Mouse (Mus musculus): ENCODE results near the gene Cdh4.

Cdh4 gene

DNA sequence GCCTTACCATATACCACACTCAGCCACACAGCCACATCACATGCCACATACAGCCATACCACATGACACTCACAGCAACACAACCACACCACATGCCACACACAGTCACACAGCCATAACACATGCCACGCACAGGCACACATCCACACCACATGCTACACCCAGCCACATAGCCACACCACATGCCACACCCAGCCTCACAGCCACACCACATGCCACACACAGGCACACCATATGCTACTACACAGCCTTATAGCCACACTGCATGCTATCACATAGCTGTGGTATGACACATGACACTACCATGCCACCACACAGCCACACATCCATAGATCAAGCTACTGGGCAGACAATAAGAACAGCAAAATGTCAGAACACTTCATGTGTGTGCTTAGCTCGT lies 158.1 kb downstream of the Cdh4 start:
- DNase-seq = no peak

DNA sequence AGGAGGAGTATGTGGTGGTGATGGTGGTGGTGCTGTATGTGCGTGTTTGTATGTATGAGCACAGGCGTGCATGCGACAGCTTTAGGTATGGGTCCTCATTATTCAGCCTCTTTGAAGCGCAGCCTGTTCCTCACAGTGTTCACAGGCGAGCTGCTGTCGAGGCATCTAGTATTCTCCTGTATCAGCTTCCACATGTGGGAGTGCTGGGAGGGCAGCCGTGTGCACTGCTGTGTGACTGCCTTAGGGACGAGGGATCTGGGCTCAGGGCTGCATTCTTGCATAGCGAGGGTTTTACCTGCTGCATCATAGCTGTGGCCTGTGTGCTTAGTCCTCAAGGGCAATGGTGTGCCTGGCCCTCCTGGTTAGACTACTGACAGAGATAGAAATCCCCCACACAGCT lies 158.9 kb downstream of the Cdh4 start:
- no peak for DNase-seq

DNA sequence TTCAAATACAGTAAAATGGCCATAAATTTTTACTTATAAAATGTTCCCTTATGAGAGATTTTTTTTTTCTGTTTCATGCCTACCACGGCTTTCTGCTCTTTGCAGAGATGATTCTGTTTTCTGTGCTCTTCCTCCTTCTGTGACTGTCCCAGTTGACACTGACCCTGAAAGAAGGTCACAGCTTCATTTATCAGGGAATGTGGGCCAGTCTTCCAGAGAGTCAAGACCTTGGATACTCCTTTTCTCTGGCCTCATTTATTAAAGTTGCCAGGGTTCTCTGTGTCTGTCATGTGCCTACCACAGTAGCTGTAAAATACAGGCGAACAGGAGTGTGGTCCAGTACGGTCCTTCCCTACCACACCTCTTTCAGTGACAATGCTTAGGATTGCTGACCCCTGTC lies 162.5 kb downstream of the Cdh4 start:
- no peak for DNase-seq

DNA sequence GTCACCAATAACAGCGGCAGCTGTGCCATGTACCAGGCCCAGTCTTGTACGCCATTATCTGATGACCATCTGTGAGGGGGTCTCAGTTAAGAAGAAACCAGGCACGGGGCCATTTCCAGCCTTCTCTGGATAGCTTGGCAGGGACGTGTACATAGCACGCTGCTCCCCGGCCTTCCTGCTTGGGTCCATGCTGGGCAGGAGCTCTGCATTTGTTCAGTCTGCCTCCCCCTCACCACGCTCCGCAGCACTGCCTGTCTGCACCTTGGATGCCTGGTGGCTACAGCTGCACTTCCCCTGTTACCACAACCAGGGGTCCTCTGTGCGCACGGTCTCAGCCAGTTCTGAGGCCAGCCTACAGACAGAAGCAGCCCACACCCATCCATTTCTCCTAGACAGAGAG lies 163.0 kb downstream of the Cdh4 start:
- DNase-seq = no peak

DNA sequence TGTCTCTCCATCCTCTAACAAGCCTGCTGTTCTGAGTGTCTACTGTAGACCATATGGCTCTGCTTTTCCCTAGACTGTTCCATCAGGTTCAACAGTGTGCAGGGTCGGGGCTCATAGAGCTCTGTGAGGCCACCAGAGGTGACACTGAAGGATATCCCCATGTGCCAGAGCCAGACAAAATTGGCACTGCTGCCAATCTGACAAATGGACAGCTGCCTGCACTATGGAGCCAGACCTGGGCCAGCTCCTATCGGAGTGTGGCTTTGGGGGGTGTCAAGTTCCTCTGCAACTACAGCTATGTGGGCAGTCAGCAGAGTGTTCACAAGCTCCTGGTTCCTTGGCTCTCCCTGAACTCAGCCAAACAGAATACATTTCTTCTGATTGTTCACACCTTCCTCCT lies 164.1 kb downstream of the Cdh4 start:
- DNase-seq = no peak

DNA sequence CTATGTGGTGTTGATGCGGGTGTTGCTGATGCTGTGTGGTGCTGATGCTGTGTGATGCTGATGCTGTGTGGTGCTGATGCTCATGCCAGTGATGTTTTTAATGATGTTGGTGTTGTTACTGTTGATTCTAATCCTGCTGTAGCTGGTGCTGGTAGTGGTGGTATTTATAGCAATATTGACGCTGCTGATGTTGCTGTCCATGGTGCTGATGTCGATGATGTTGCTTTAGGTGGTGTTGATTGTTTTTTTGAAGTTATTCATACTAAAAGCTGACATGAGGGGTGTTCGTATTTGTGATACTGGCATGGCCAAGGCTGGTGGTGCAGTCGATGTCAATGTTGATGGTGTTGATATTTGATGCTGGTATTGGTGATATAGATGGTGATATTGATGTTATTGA lies 173.7 kb downstream of the Cdh4 start:
- DNase-seq = no peak

DNA sequence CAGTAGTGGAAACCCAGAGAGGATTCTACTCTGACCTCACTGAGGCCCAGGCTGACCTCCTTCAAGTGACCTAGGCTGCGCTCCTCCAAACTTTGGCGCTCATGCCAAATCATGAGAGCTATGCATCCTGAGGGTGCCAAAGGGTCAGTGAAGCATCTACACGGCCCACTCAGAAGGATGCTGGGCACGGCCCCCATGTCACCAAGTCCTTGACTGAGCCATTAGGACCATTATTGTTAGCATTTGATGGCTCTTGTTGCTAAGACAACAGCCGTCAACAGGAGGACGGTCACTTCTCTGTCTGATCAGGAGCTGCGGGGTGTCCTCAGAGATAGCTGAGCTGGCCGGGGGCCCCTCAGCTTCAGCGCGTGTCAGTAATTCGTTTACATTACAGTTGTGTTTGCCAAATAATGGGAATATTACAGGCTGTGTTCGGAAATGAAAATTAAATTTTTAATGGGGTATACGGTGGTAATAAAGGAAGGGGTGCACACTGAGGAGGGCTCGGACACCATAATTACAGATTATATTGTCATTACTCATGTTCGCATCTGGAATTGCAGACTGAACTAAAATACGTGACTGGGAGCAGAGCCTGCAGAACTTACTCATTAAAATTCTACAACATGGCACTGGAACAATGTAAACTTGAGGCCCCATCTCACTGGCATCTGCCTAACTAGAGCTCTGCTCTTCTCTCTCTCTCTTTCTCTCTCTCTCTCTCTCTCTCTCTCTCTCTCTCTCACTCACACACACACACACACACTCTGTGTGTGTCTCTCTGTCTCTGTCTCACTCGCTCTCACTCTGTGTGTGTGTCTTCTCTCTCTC lies 181.6 kb downstream of the Cdh4 start:
- no peak for DNase-seq

DNA sequence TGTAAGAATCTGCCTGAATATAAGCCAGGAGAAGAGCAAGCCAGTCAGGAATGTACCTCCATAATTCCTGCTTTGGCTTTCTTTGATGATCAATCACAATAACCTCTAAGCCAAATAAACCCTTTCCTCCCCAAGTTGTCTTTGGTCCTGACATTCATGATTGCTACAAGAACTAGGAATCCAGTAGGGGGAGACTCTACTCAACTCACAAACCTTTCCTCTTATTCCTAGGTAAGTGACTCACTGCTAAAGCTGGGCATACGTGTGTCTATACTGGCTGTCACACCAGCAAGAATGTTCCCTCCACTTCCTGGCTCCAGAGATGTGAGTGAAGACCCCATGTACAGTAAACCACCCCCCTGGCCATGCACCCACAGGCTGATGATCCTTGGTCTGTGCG lies 185.3 kb downstream of the Cdh4 start:
- no peak for DNase-seq

DNA sequence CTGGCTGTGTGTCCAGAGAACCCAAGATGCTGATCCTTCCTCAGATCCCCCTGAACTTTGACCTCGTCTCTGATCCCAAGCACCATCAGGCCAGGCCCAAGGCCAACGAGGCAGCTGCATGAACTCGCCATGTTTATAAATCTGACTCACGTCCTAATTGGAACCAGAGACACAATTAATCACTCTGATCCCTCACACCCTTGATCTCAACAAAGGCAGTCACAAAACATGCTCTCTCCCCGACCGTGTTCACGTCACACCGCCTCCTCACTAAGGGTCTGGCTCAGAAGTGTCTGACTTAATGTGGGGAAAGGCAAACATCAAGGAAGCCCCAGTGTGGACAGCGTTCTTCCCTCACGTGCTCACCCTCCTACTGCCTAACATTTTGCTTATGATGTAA lies 188.5 kb downstream of the Cdh4 start:
- DNase-seq = no peak

DNA sequence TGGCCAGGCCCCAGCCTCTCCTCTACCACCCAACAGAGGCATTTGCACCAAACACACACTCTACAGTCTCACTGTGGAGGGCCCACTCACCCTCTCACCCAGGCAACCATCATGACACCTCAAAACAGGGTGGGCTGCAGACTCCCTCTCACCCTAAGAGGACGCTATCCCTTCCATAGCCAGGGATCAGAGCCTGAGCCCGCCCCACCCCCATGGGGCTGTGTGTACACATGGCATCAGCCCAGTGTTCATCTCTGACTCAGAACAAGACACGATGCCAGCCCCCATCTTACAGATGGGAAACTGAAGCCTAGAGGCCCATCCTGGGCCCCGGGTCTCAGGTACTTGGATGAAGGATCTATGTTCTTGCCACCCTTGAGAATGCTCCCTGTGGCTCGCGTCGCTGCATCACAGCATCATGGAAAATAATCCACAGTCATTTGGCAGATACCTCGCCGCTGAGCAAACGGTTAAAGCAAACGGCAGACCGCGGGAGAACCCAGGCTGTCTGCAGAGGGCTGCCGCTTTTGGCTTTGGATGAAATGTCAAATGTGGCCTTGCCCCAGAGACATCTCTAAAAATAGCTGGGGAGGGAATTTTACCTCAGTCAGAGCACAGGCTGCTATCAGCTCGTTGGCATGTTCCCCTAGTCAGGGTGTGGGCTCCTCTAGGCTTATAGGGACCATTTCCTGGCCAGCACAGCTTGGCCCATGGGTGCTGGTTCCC lies 198.5 kb downstream of the Cdh4 start:
- peak; percentile 94 for DNase-seq

DNA sequence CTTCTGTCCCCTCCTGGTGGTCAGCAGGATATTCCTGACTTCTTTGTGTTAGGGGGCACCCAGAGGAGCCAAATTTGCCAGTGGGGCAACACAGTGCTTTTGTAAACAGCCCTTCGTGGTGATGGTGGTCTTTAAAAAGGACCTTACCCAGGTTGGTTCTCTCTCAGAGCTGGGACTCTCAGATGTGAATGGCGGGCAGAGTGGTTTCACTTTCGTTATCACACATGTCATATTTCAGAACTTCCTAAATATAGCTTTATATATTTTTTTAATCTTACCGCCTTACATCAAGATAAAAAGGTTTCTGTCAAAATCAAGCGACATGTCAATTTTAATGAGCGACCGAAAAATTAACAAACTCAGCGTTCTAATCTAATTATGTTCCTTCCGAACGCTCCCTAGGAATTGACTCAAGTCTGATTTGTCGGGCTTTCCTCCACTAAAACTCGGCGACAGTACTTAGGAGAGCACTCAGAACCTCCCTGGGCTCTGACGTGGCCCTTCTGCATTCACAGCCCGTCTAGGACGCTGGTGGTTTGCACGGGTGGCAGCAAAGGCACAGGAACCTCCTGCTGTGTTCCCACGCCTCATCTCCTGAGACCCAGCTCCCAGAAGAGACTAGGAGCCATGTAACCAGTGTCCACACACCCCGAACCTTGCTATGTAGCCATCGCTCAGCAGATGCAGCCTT lies 206.5 kb downstream of the Cdh4 start:
- DNase-seq = no peak

DNA sequence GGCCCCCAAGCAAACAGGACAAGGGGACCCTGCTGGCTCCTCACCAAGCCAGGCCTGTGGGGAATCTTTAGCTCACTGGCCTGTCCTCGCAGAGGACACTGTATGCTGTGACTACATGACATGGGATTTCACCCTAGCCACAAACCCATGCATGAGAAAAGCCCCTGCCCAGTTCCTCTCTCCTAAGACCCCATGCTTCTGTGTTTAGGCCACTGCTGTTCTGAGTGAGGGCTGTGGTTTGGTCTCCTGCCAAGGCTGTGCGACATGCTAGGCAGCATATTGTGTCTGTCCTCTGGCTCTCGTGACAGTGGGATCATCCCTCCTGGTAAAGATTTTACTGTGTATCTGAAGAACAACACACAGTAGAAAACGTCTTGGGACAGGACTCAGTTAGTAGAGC lies 207.1 kb downstream of the Cdh4 start:
- DNase-seq = no peak

DNA sequence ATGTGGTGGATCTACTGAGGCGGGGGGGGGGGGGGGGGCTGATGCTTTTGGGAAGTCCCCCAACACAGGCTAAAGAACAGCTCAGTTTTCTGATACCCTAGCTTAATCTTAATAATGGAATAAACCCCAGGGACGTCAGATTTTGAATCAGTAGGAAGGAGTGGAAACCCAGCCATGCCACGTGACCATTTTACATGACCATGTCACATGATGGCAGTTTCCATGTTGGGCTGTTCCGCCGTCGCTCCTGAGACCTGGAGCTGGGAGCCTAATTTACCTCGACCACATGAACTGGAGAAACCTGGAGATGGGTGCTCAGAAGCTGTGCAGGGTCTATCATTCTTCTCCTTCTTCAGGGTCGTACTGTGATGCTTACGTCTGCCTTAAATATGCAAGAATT lies 207.9 kb downstream of the Cdh4 start:
- DNase-seq = no peak

DNA sequence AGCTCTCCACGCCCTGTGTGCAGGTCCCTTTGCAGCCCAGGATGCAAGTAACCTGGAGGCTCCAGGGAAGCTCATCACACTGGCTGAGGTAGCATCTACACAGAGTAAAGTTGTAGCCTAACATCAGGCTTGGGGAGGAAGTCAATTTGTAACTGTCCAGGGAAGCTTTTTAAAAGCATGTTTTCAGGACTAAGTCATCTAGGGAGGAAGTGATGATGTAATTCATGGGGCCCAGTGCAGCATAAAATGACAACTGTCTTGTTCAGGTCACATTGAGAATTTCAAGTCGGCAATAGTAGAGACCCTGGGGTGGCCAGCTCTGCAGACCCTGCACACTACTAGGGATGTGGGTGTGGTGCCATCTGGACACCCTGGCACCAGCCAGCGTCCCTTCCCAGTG lies 213.3 kb downstream of the Cdh4 start:
- no peak for DNase-seq

DNA sequence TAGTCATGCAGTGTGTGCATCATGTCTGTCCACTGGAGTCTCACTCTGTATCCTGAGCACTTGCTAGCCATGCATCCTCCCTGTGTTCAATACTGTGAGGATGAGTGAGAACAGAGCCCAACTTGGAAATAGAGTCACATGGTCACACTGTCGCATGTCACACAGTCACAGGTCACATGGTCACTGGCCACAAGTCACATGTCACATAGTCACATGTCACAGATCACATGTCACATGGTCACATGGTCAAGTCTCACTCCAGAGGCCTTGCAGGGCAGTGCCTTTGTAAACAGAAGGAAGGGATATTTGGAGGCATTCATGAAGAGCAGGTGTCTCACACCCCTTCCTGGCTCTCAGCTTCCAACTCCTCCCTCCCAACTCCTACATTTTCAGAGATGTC lies 217.0 kb downstream of the Cdh4 start:
- DNase-seq = no peak

DNA sequence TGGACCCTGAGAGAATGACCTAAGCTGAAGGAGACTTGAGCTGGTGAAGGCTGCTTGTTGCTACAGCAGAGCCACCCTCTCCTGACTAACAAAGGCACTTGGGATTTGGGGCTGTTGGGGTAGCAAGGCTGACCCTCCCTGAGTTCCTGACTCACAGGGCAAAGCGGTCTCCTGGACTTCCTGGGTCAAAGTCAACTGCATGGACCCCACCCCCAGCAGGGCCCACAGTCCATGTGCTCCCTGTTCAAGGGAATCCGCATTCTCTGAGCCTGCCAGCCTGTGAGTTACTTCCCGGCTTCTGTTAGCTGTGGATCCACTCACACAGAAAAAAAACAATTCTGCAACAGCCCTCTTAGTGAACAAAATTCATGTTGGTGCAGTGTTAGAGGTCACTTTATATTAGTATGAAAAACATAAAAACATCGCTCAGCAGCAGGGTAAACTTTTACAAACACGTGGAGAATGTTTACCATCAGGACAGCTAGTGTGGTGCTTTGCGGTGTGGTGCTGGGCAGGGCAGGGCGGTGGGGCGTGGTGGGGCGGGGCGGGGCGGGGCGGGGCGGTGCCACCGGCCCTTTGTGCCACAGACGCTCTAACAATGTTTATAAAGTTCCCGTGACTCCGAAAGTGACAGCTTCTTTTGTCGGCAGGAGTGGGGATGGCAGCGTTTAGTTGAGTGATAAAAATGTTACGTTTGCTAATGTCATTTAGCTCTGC lies 219.9 kb downstream of the Cdh4 start:
- no peak for DNase-seq

DNA sequence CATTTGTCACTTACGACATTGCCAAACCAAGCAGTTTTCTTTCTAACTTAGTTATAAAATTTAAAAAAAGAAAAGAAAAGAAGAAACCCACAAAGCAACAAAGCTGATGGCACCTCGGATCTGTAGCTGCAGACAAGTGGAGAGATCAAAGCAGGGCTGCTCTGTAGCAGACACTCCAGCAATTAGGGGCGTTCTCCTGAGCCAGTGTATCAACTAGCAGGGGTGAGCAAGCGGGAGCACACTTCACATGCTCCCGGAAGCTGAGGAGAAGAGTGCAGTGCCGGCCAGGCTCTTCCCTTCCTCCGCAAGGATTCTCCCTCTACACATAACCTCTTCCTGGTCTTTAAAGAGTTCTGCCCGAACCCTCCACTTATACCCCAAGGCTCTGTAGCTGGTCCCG lies 220.5 kb downstream of the Cdh4 start:
- no peak for DNase-seq

DNA sequence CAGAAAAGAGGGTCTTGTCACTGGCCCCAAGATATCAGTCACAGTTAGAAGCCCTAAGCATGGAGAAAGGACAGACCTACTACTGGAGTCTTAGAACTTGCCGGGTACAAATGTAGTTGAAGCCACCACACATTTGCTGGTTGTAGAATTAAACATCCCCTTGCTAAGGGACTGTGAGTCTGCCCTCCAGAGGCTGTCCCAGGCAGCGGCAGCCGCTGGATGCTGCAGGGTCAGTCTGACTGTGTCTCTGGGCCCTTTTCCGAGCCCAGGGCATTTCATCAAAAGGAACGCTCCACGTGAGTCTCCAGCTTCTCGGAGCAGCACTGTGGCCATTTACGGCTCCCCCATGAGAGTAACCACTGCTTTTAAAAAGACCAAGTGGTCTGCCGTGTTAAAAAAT lies 221.4 kb downstream of the Cdh4 start:
- DNase-seq = no peak

DNA sequence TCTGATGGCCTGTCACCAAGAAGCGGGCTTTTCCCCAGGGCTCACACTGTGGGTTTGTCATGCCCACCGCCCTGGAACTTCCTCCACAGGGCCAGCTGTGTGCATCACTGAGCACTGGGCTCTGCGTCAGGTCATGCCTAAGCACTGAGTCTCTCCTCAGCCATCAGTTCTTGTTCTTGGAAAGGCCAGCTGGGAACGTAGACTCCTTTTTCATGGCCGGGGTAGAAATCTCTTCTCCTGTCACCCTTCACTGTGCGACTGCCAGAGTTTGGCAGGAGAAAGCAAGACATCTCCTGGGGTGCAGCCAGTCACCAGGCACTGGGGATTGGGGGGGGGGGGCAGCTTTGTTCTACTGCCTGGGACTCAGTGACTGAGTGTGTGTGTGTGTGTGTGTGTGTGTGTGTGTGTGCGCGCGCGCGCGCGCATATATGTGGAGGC lies 222.0 kb downstream of the Cdh4 start:
- no peak for DNase-seq

DNA sequence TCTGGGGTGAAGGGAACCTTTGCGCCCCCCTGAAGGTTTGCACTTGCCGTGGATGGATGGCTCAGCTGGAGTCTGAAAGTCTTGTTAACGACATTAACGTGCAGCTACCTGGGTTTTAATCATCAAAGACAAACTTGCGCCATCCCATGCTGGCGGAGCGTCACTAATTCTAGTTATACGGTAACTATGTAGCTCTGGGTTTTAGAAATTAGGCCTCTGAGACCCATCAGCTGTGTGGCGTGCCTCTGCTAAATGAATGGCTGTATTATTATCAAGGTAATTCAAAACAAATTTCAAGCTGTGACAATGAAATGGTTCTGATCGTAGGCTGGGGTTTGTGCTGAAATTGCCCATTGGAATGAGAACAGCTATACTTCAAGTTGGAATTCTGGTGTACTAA lies 228.5 kb downstream of the Cdh4 start:
- no peak for DNase-seq

DNA sequence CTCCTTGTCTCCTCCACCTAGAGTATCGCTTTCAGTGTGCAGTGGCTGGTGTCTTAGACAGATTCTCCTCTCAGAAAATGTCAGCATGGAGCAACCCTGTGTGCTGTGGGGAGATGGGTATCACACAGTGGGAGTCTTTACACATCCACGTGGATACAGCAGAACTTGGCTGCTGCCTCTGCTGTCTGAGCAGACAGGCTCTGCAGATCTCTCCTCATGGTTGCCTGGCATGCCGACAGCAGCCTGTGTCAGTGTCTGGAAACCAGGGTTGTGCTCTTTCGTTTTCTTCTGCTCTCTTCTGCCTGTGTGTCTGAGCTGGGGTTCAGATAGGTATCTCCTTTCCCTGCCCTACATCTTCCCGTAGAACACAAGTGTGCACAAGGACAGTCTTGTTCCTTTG lies 237.6 kb downstream of the Cdh4 start:
- no peak for DNase-seq

DNA sequence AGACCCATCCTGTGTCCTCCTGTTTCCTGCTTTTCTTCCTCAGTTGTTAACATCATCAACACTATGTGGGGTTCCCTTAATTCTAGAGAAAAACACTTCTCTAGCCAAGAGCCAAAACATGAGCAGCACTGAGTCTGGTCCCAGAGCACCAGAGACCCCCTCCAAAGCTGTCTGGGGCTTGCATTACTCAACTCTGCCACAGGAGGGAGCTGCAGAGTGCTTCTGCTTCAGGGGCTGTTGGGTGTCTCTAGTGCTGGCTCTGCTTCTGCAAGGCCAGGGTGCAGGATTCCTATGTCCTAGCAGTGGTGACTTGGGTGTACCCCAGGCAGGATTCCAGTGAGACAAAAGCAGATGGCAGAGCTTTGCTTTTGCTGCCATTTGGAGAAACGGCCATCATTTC lies 239.2 kb downstream of the Cdh4 start:
- no peak for DNase-seq

DNA sequence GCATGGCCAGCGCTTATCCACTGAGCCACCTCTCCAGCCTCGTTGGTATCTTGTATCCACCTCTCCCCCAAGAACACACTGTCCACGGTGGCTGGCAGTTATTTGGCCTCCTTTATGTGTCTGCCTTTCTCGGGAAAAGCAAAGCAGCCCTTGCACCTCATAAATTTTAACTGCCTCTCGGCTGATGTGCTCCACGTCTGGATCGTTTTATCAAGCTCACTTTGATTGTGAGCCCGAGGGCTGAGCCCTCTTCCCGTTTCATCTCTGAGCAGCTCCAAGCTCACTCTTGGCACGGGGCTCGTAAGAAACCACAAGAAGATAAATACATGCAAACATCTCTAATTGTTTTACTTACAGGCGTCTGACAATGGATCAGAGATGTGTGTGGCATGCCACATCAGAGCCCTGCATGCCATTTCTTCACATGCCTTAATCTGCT lies 245.0 kb downstream of the Cdh4 start:
- no peak for DNase-seq
